Mouse (Mus musculus): ENCODE measurements around the gene 2700081O15Rik.

DNA sequence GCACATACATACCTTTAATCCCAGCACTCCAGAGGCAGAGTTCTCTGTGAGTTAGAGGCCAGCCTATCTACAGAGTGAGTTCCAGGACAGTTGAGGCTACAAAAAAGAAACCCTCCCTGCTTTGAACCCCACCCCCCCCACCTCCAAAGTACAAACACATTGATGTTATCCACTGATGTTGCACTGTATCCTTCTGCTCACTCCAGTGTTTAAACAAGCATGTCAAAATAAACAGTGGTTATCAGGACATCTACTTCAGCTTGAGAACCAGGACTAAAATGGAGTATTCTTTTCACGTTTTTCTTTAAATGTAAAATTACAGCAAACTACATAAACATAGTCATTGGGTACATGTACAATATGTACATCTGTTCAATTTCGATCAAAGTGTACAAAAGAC, 27.7 kb downstream of the 2700081O15Rik start:
- no peak for TF ChIP-seq CTCF (IDR thresholded peaks at IDR 0.05; ENCODE audit: borderline replicate concordance, extremely low read depth, insufficient read depth, insufficient read length)
- no peak for TF ChIP-seq POLR2A (IDR thresholded peaks at IDR 0.05; ENCODE audit: borderline replicate concordance, extremely low read depth, insufficient read depth, insufficient read length, poor library complexity, severe bottlenecking)
